Mouse (Mus musculus): ENCODE data around the gene Elovl3.
A peak's percentile ranks its signal among the peaks of the same experiment; 100 is the strongest.

Gene Elovl3

DNA sequence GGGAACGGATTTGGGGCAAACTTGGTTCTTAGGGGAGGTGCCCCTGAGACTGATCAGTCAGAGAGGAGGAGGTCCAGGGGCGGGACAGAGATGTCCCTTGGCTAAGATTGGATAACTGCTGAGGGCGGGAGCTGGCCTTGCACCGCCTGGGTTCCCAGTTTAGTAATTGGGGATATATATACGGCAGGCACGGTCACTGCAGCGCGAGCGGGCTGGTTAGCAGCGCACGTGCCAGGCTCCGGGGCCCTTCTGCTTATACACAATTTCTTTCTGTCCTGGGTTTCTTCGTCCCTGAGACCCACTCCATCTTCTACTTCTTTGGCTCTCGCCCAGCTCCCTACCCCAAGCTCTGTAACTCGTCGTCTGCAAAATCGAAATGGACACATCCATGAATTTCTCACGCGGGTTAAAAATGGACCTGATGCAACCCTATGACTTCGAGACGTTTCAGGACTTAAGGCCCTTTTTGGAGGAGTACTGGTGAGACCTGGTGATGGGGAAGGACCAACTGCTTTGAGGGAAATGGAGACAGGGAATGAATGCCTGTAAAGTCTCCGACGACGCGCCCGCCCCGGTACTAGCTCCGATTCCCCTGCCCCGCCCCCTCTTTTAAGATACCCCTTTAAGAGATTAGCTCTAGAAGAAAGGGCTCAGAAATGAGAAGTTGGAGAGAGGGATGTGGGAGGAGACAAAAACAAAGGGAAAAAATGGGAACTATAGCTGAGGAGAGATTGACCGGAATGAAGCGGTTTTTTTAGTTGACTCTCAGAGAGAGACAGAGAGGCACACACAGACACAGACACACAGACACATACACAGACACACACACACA, at the start of gene Elovl3:
TSS of gene Elovl3 (plus strand) at position 204 of the 832 bp plus-strand sequence.
- H3K36me3 ChIP-seq (ENCODE audit: insufficient read depth, low read length) = no peaks in the 10 kb centered on the region
- peaks cover 72% of the 10 kb centered on the region for H3K27me3 ChIP-seq (ENCODE audit: insufficient read depth, low read length)
- no peaks in the 10 kb centered on the region for H3K9me3 ChIP-seq (ENCODE audit: low read length)
- H3K4me1 ChIP-seq (replicated peaks; ENCODE audit: low read depth, low read length) = peaks cover 22% of the 10 kb centered on the region
- H3K4me3 ChIP-seq (replicated peaks; ENCODE audit: low read length) = peak within 1 kb of the TSS; percentile 52
- TF ChIP-seq NANOG (IDR thresholded peaks at IDR 0.05; ENCODE audit: borderline replicate concordance, low read length) (no peak), CTCF (conservative IDR thresholded peaks at IDR 0.05; ENCODE audit: low read length) (no peak)

DNA sequence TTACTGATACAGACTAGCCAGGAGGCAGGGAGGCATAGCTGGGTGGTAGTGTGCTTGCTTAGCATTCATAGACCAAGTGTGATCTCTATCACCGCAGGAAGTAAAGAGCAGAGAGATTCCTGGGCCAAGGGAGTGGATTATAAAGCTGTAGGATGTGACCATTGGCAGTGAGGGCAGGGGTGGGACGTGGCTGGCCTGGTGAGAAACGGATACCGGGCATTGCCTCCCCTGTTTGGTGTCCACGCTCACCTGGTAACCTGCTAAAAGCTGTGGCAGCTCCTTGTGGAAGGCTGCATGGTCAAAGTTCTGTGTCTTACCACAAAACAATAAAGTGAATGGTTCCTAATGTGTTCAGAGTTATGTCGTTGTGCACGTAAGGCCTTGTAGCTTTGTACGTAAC, 46.5 kb upstream of the Elovl3 start:
- H3K4me3 ChIP-seq (replicated peaks; ENCODE audit: low read length) = no peak overlapping the region
- H3K36me3 ChIP-seq (ENCODE audit: insufficient read depth, low read length) = peaks cover 66% of the 10 kb centered on the region
- no peak for TF ChIP-seq CTCF (conservative IDR thresholded peaks at IDR 0.05; ENCODE audit: low read length)
- no peak for TF ChIP-seq POU5F1 (IDR thresholded peaks at IDR 0.05; ENCODE audit: borderline replicate concordance, low read length)
- no peak for TF ChIP-seq NANOG (IDR thresholded peaks at IDR 0.05; ENCODE audit: borderline replicate concordance, low read length)
- H3K9me3 ChIP-seq (ENCODE audit: low read length) = no peaks in the 10 kb centered on the region
- no peaks in the 10 kb centered on the region for H3K27me3 ChIP-seq (ENCODE audit: insufficient read depth, low read length)
- peaks cover 55% of the 10 kb centered on the region for H3K4me1 ChIP-seq (replicated peaks; ENCODE audit: low read depth, low read length)

DNA sequence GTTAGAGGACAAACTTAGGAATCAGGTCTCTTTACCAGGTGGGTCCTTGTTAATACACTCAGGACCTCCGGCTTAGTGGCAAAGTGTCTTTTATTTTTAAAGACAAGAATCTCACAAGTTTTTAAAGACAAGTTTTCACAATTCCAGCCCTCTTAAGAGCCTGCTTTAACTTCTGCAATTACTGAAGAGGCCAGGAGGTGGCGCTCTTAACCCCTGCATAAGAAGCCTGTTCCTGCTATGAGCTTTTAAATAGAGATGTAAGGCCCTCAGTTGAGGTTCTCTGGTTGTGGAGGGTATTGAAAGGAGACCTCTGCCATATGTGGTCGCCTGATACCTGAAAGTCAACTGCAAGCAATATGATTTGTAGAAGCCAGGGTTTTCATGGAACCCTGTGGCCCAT, 45.4 kb upstream of the Elovl3 start:
- peaks cover 55% of the 10 kb centered on the region for H3K36me3 ChIP-seq (ENCODE audit: insufficient read depth, low read length)
- no peaks in the 10 kb centered on the region for H3K27me3 ChIP-seq (ENCODE audit: insufficient read depth, low read length)
- H3K4me1 ChIP-seq (replicated peaks; ENCODE audit: low read depth, low read length) = peaks cover 47% of the 10 kb centered on the region
- no peak overlapping the region for H3K4me3 ChIP-seq (replicated peaks; ENCODE audit: low read length)
- H3K9me3 ChIP-seq (ENCODE audit: low read length) = no peaks in the 10 kb centered on the region
- TF ChIP-seq NANOG (IDR thresholded peaks at IDR 0.05; ENCODE audit: borderline replicate concordance, low read length) (no peak), CTCF (conservative IDR thresholded peaks at IDR 0.05; ENCODE audit: low read length) (peak; percentile 95), POU5F1 (IDR thresholded peaks at IDR 0.05; ENCODE audit: borderline replicate concordance, low read length) (no peak)

DNA sequence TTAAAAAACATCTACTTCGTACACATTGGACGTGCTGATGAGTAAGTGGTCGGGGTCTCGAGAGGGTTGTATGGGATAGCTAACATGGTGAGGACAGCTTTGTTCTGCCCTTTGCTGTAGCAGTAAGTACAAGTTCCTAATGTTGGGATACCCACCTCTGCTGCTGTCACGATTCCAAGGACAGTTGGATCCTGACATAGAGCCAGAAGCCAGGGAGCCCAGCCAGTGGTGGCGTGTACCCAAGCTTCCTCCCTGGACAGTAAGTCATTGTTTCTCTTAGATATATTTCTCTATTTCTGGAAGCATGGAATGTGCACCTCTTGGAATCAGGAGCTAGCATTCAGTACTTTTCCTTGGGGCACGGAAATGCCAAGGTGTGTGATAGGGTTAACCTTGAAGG, 43.8 kb upstream of the Elovl3 start:
- Histone ChIP-seq H3K4me3 (replicated peaks; ENCODE audit: low read length) (no peak overlapping the region), H3K9me3 (ENCODE audit: low read length) (no peaks in the 10 kb centered on the region), H3K27me3 (ENCODE audit: insufficient read depth, low read length) (no peaks in the 10 kb centered on the region), H3K4me1 (replicated peaks; ENCODE audit: low read depth, low read length) (peaks cover 34% of the 10 kb centered on the region), H3K36me3 (ENCODE audit: insufficient read depth, low read length) (peaks cover 40% of the 10 kb centered on the region)
- no peak for TF ChIP-seq NANOG (IDR thresholded peaks at IDR 0.05; ENCODE audit: borderline replicate concordance, low read length)
- no peak for TF ChIP-seq POU5F1 (IDR thresholded peaks at IDR 0.05; ENCODE audit: borderline replicate concordance, low read length)
- no peak for TF ChIP-seq CTCF (conservative IDR thresholded peaks at IDR 0.05; ENCODE audit: low read length)

DNA sequence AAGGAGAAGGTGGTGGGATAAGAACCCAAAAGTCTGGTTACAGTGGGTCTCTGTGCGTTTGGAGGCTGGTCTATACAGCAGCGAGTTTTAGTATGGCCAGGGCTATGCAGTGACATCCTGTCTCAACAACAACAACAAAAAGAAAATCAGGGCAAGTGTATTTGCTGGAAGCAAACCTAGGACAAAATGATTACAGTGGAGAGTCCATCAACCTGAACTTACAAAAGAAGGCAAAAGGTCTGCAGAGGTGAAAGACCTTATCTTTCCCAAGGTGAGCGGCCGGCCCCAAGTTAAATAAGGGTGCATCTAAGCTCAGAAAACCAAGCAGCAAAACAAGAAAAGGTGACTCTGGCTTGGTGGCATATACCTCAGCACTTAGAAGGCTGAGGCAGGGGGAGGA, 40.1 kb upstream of the Elovl3 start:
- H3K4me1 ChIP-seq (replicated peaks; ENCODE audit: low read depth, low read length) = peaks cover 11% of the 10 kb centered on the region; the same call in 1 of the 2 replicates
- no peak overlapping the region for H3K4me3 ChIP-seq (replicated peaks; ENCODE audit: low read length)
- H3K9me3 ChIP-seq (ENCODE audit: low read length) = peaks cover 3% of the 10 kb centered on the region; the same call in 1 of the 2 replicates
- H3K36me3 ChIP-seq (ENCODE audit: insufficient read depth, low read length) = peaks cover 6% of the 10 kb centered on the region
- H3K27me3 ChIP-seq (ENCODE audit: insufficient read depth, low read length) = no peaks in the 10 kb centered on the region
- no peak for TF ChIP-seq NANOG (IDR thresholded peaks at IDR 0.05; ENCODE audit: borderline replicate concordance, low read length)
- no peak for TF ChIP-seq CTCF (conservative IDR thresholded peaks at IDR 0.05; ENCODE audit: low read length)
- no peak for TF ChIP-seq POU5F1 (IDR thresholded peaks at IDR 0.05; ENCODE audit: borderline replicate concordance, low read length)

DNA sequence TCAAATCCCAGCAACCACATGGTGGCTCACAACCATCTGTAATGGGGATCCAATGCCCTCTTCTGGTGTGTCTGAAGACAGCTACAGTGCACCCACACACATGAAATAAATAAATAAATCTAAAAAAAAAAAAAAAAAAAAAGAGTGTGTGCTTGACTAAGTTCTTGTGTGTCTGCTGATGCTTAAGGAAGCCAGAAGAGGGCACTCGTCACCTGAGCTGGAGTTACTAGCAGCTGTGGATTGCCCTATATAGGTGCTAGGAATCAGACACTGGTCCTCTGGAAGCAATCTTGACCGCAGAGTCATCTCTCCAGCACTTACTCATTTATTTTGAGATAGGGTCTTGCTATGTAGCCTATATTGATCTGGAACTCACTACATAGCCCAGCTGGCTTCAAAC, 37.6 kb upstream of the Elovl3 start:
- no peak overlapping the region for H3K4me3 ChIP-seq (replicated peaks; ENCODE audit: low read length)
- peaks cover 10% of the 10 kb centered on the region for H3K9me3 ChIP-seq (ENCODE audit: low read length)
- no peak for TF ChIP-seq NANOG (IDR thresholded peaks at IDR 0.05; ENCODE audit: borderline replicate concordance, low read length)
- no peak for TF ChIP-seq CTCF (conservative IDR thresholded peaks at IDR 0.05; ENCODE audit: low read length)
- no peak for TF ChIP-seq POU5F1 (IDR thresholded peaks at IDR 0.05; ENCODE audit: borderline replicate concordance, low read length)
- no peaks in the 10 kb centered on the region for H3K27me3 ChIP-seq (ENCODE audit: insufficient read depth, low read length)
- H3K4me1 ChIP-seq (replicated peaks; ENCODE audit: low read depth, low read length) = peaks cover 7% of the 10 kb centered on the region; the same call in 1 of the 2 replicates
- no peaks in the 10 kb centered on the region for H3K36me3 ChIP-seq (ENCODE audit: insufficient read depth, low read length)

DNA sequence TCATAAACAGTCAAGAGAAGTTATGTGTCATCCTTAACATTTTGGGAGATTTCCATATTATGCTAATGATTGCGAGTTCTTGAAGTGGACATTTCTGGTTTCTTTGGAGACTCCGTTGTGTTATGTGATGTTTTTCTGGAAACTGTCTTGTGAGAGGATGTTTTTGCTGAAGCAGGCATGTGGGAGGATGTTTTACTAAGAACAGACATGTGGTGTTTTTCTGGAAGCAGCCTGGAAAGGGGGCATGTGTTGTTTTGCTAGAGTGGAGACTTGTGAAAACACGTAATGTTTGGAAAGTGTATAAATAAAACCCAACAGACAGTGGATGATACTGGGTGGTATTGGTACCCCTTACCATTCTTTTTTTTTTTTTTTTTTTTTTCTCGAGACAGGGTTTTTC, 36.4 kb upstream of the Elovl3 start:
- no peak overlapping the region for H3K4me3 ChIP-seq (replicated peaks; ENCODE audit: low read length)
- no peaks in the 10 kb centered on the region for H3K36me3 ChIP-seq (ENCODE audit: insufficient read depth, low read length)
- peaks cover 20% of the 10 kb centered on the region for H3K9me3 ChIP-seq (ENCODE audit: low read length)
- H3K27me3 ChIP-seq (ENCODE audit: insufficient read depth, low read length) = no peaks in the 10 kb centered on the region
- no peak for TF ChIP-seq CTCF (conservative IDR thresholded peaks at IDR 0.05; ENCODE audit: low read length)
- TF ChIP-seq POU5F1 (IDR thresholded peaks at IDR 0.05; ENCODE audit: borderline replicate concordance, low read length) = no peak
- TF ChIP-seq NANOG (IDR thresholded peaks at IDR 0.05; ENCODE audit: borderline replicate concordance, low read length) = no peak
- H3K4me1 ChIP-seq (replicated peaks; ENCODE audit: low read depth, low read length) = 0 out of 2 replicates have a peak, but pooled peaks cover 4% of the 10 kb centered on the region

DNA sequence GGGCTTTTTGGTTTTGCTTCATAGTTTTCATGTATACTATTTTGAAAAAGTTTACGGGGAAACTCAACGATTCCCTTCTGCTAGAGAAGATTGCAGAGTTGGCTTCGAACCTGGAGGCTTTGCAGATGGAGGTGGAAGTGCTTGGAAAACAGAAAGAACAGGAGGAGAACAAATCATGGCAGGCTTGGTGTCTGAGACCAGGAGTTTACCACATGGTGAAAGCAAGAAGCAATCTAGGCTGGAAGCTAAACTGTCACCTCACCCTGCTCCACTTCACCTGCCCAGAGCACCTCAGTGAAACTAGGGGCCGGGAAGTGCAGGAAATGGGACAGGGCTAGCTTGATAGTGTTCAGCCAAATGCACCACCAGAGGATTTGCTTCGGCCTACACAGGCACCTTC, 35.3 kb upstream of the Elovl3 start:
- Histone ChIP-seq H3K4me3 (replicated peaks; ENCODE audit: low read length) (no peak overlapping the region), H3K27me3 (ENCODE audit: insufficient read depth, low read length) (no peaks in the 10 kb centered on the region), H3K4me1 (replicated peaks; ENCODE audit: low read depth, low read length) (0 out of 2 replicates have a peak, but pooled peaks cover 4% of the 10 kb centered on the region), H3K36me3 (ENCODE audit: insufficient read depth, low read length) (no peaks in the 10 kb centered on the region), H3K9me3 (ENCODE audit: low read length) (peaks cover 26% of the 10 kb centered on the region)
- no peak for TF ChIP-seq NANOG (IDR thresholded peaks at IDR 0.05; ENCODE audit: borderline replicate concordance, low read length)
- no peak for TF ChIP-seq POU5F1 (IDR thresholded peaks at IDR 0.05; ENCODE audit: borderline replicate concordance, low read length)
- no peak for TF ChIP-seq CTCF (conservative IDR thresholded peaks at IDR 0.05; ENCODE audit: low read length)

Data from E14TG2a.4 (cell line).